Mouse (Mus musculus) liver, embryonic 15.5 days (tissue): ENCODE results near the gene Vps41. TPM values are rescaled to one million over a fixed set of nuclear protein-coding genes. Genes with fewer than 3 reads are reported as not detected.

Experiments used
- ATAC-seq: fragments of 200-750 bp; cut with Nextera tagmentation; 2 replicates; pipeline ENCODE4 v1.8.0; 2017; ENCODE audit warnings: moderate number of reproducible peaks, mild to moderate bottlenecking, moderate library complexity; ENCODE audit not compliant: insufficient read depth
- H3K27ac ChIP-seq: fragments of 300-500 bp; sonication (generic); replicated peaks from 2 replicates; pipeline ENCODE4 v1.5.1; 2015; ENCODE audit warnings: mild to moderate bottlenecking, inconsistent platforms
- H3K27me3 ChIP-seq: fragments of 300-500 bp; sonication (generic); 2 replicates; pipeline ENCODE4 v1.6.1; 2015; ENCODE audit warnings: mild to moderate bottlenecking, inconsistent platforms
- H3K36me3 ChIP-seq: fragments of 300-500 bp; sonication (generic); replicated peaks from 2 replicates; pipeline ENCODE4 v1.6.1; 2015; ENCODE audit warnings: moderate library complexity, mild to moderate bottlenecking, inconsistent platforms
- H3K4me1 ChIP-seq: fragments of 300-500 bp; sonication (generic); replicated peaks from 2 replicates; pipeline ENCODE4 v1.6.1; 2015; ENCODE audit warnings: inconsistent platforms
- H3K4me2 ChIP-seq: fragments of 300-500 bp; sonication (generic); 2 replicates; pipeline ENCODE4 v1.6.1; 2015; ENCODE audit warnings: moderate library complexity, mild to moderate bottlenecking, inconsistent platforms
- H3K4me3 ChIP-seq: fragments of 300-500 bp; sonication (generic); replicated peaks from 2 replicates; pipeline ENCODE4 v1.5.1; 2015; ENCODE audit warnings: mild to moderate bottlenecking, inconsistent platforms
- H3K9ac ChIP-seq: fragments of 300-500 bp; sonication (generic); 2 replicates; pipeline ENCODE4 v1.6.1; 2015; ENCODE audit warnings: moderate library complexity, mild to moderate bottlenecking, inconsistent platforms
- H3K9me3 ChIP-seq: fragments of 300-500 bp; sonication (generic); replicated peaks from 2 replicates; pipeline ENCODE4 v1.6.1; 2016; ENCODE audit warnings: inconsistent platforms
- WGBS: fragments of 180-500 bp; shearing (Covaris S2); methylation state at CpG from one replicate; pipeline ENCODE4 v1.1.7; 2015; ENCODE audit warnings: mixed read lengths; ENCODE audit not compliant: insufficient replicate concordance; 5-methylcytosine and 5-hydroxymethylcytosine counted together
- polyA plus RNA-seq: library from polyadenylated mRNA; unstranded; fragments of >200 nt; fragmentation: Nextera tagmentation; extraction: Ambion mirVana; gene quantifications from 2 replicates; pipeline ENCODE4 v1.2.1, GENCODE M21; 2015

Vps41 gene
- polyA plus RNA-seq: 18.6 and 20.0 TPM in 2 replicates

DNA sequence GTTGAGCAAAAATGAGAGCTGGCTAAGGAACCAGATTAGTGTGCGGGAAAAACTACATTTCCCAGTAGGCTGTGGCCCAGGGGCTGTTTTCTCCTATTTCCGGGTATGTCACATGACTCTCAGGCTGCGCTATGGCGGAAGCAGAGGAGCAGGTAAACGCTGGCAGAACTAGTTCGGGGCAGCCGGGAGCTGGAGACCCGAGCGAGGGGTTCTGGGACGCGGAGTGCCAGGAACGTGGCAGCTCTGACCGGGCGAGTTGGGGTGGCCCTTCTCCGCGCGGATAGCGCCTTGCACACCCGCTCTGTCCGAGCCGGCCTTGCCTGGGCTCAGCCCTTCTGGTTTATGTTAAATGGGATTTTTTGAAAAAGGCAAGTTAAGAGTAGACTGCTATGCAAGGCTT lies at the start of gene Vps41:
Gene Vps41 (plus strand): TSS at position 102 of the 400 bp plus-strand sequence.
- Histone ChIP-seq H3K36me3 (no peaks in the 10 kb centered on the region), H3K27me3 (no peaks in the 10 kb centered on the region), H3K9ac (peak within 1 kb of the TSS; percentile 80), H3K27ac (no peak within 1 kb of the TSS), H3K4me3 (peak within 1 kb of the TSS; percentile 83), H3K4me1 (peaks cover 9% of the 10 kb centered on the region), H3K9me3 (no peaks in the 10 kb centered on the region), H3K4me2 (peak within 1 kb of the TSS; percentile 65)
- WGBS: under 1% methylated on average over 21 of the region's 21 CpGs
- peak; percentile 95 for ATAC-seq

DNA sequence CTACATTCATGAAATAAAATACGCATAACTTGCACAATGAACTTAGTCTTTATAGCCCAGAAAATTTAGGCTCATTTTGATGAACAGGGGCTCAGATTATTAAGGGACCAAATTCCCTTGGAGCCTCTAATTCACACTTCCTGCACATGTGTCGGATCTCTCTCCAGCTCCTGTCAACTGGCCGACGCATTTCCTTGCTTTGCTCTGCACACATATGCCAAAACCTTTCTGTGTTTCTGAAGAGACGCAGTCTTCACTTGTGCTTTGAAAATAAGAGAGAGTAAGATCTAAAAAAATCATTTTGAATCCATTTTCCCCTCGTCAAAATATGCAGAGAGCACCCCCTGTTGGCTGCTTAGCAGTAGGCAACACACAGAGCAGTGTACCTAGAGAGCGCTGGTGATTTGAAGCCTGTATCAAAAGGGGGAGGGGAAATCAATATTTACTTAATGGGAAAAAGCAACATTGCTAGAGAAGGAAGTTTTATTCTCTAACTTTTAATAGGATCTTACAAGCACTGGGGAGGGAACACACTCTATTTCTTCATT lies 18.5 kb upstream of the Vps41 start:
- Histone ChIP-seq H3K4me2 (no peak overlapping the region), H3K36me3 (no peaks in the 10 kb centered on the region), H3K4me1 (no peaks in the 10 kb centered on the region), H3K4me3 (no peak overlapping the region), H3K27ac (no peak overlapping the region), H3K27me3 (no peaks in the 10 kb centered on the region), H3K9ac (no peak overlapping the region), H3K9me3 (no peaks in the 10 kb centered on the region)
- ATAC-seq: no peak
- WGBS: 45% methylated on average over 7 of the region's 7 CpGs

DNA sequence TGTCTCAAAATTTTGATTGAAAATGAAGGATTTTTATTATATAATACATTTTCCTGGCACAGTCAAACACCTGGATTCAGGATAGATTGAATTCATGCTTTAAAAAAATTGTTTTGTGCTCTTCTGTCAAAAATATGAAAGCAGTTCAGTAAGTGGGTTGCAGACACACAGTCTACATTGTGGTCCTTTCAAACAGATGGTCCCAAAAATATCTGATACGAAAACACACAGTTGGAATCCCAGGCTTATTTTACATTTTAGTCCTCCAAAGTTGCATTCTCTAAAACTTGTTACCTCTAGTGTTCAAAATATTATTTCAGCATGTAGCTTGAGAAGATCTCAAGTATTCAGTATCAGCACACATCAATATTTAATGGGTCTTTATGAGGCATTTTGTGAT lies 5.4 kb upstream of the Vps41 start:
- 67% methylated on average over 1 of the region's 1 CpGs for WGBS
- Histone ChIP-seq H3K27ac (no peak overlapping the region), H3K9me3 (no peaks in the 10 kb centered on the region), H3K36me3 (no peaks in the 10 kb centered on the region), H3K4me1 (no peaks in the 10 kb centered on the region), H3K27me3 (no peaks in the 10 kb centered on the region), H3K9ac (no peak overlapping the region), H3K4me3 (no peak overlapping the region), H3K4me2 (no peak overlapping the region)
- no peak for ATAC-seq

DNA sequence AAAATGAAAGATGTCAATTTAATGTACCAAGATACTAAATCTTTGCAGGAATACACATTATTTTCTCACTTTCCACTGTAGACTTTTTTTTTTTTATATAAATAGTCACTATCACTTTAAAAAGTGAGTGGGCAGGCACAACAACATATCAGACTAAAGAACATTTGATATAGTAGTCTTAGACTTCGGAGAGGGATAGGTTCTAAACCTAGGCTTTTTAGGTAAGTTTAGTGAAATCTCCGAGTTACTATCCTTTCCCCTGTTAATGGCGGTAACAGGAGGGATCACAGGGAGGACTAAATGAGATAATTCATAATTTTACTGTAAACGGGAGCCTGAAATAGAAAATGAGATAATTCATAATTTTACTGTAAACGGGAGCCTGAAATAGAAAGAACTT lies 379 bp upstream of the Vps41 start:
- Histone ChIP-seq H3K27me3 (no peaks in the 10 kb centered on the region), H3K4me2 (0 out of 2 replicates have a peak overlapping the region, but pooled peaks have one; percentile 65), H3K36me3 (no peaks in the 10 kb centered on the region), H3K9ac (no peak overlapping the region), H3K4me3 (peak overlapping the region; percentile 83), H3K4me1 (peaks cover 9% of the 10 kb centered on the region), H3K27ac (no peak overlapping the region), H3K9me3 (no peaks in the 10 kb centered on the region)
- WGBS: 35% methylated on average over 5 of the region's 5 CpGs
- ATAC-seq: no peak

DNA sequence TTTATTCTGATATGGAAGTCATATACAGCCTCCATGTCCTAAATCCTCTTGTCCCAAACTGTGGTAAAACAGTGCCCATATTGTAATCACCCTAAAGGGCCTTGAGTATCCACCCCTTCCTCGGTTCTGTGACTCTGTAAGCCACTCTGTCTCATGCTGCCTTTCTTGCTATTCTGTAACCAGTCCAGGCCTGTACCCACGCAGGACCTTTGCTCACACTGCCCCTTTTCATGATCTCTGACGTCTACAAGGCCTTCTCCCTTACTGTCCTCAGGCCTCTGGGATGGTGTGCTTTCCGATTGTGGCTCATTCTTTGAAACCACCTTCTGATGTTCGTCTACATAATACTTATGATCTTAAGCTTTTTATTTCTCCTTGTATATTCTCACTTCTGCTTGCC lies 1.4 kb downstream of the Vps41 start:
- Histone ChIP-seq H3K9ac (no peak overlapping the region), H3K4me2 (peak overlapping the region; percentile 65; the same call in 1 of the 2 replicates), H3K9me3 (no peaks in the 10 kb centered on the region), H3K4me3 (peak overlapping the region; percentile 83), H3K27ac (no peak overlapping the region), H3K27me3 (no peaks in the 10 kb centered on the region), H3K4me1 (peaks cover 9% of the 10 kb centered on the region), H3K36me3 (no peaks in the 10 kb centered on the region; the same call in 1 of the 2 replicates)
- no peak for ATAC-seq
- 77% methylated on average over 5 of the region's 5 CpGs for WGBS

DNA sequence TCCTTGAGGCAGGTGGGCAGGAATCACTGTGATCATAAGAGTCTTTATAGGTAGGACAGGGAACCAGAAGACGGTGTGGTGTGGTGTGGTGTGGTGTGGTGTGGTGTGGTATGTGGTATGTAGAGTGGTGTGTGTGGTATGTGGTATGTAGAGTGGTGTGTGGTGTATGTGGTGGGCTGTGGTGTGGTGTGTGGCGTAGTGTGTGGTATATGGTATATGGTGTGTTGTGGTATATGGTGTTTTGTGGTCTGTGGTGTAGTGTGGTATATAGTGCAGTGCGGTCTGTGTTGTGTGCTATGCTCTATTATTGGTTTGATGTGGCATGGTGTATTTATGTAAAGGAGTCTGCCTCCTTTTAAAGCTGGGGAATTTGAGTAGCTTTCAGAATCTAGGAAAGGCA lies 13.6 kb downstream of the Vps41 start:
- H3K9me3 ChIP-seq: no peaks in the 10 kb centered on the region
- H3K27me3 ChIP-seq: no peaks in the 10 kb centered on the region
- no peak overlapping the region for H3K27ac ChIP-seq
- no peak overlapping the region for H3K4me2 ChIP-seq
- H3K36me3 ChIP-seq: peaks cover 13% of the 10 kb centered on the region
- H3K4me3 ChIP-seq: no peak overlapping the region
- H3K4me1 ChIP-seq: no peaks in the 10 kb centered on the region
- 81% methylated on average over 3 of the region's 3 CpGs for WGBS
- no peak for ATAC-seq
- H3K9ac ChIP-seq: no peak overlapping the region

DNA sequence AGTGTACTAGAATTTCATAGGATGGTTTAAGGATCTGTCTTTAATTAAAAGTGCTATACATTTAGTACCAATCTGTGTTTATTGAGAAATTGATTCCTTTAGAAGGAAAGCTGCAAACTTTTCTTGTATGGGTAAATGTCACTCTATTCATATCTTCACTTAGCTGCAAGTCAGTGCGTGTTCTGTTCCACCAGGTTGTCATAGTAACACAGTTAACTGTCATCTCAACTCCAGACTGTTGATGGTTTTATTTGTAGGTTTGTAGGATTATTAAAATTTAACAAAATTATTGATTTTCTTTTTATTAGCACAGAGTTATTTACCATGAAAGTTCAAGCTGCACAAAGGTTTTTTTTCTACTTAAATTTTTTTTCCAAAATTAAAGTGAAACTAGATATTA lies 19.5 kb downstream of the Vps41 start:
- ATAC-seq: no peak
- H3K27ac ChIP-seq: no peak overlapping the region
- WGBS: 67% methylated on average over 1 of the region's 1 CpGs
- no peaks in the 10 kb centered on the region for H3K4me1 ChIP-seq
- H3K36me3 ChIP-seq: peaks cover 19% of the 10 kb centered on the region
- no peak overlapping the region for H3K4me3 ChIP-seq
- no peaks in the 10 kb centered on the region for H3K27me3 ChIP-seq
- H3K9me3 ChIP-seq: no peaks in the 10 kb centered on the region
- H3K9ac ChIP-seq: no peak overlapping the region
- no peak overlapping the region for H3K4me2 ChIP-seq

DNA sequence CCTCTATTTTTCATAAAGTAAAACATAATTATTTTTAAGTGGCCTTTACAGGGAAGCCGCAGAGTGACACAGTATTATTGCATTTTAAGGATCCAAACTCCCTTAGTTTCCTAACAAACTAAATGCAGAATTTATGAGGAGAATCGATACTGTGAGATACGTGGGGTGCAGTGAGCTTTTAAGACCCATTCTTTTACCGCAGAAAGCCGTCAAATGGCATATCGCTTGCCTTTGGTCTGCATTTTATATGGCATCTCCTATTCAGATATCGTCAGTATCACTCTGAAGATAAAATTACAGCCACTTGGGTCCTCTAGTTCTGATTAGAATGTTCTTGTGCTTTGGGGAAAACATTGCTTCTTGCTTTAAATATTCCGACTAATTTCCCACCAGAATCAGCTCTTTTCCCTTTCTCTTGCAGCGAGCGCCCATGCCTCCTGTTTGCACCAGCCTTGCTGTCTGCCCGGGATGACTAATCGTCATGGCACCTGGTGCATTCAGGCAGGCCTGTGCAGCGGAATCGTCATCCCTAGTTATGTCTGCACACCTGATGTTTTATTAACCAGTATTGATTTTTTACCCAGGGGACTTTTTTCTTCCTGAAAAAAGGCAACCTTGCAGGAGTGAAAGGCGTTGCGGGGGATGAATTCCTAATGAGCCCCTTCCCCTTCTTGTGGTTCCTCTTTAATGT lies 26.6 kb downstream of the Vps41 start:
- H3K27me3 ChIP-seq: no peaks in the 10 kb centered on the region
- H3K9ac ChIP-seq: no peak overlapping the region
- no peak overlapping the region for H3K27ac ChIP-seq
- no peak overlapping the region for H3K4me2 ChIP-seq
- WGBS: 78% methylated on average over 16 of the region's 16 CpGs
- H3K9me3 ChIP-seq: no peaks in the 10 kb centered on the region
- peaks cover 19% of the 10 kb centered on the region for H3K36me3 ChIP-seq
- no peak overlapping the region for H3K4me3 ChIP-seq
- no peak for ATAC-seq
- no peaks in the 10 kb centered on the region for H3K4me1 ChIP-seq

DNA sequence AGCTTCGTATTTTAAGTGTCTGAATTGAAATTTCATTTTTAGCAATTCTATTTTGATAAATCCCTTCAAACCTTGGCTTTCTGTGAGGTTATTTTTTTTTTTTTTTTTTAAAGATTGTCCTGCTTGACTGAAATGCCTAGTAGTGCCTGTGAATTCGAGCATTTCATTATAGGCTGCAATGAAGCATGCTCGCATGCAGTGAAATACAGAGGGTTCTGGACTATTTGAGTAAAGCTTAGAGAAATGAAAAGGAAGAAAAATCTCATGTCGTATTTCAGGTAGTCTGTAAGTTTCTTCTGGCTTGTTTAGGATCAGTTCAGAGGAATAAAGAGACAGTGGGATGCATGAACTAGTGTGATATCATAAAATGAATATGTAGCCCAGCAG lies 27.2 kb downstream of the Vps41 start:
- ATAC-seq: no peak
- Histone ChIP-seq H3K27ac (no peak overlapping the region), H3K36me3 (peaks cover 18% of the 10 kb centered on the region), H3K27me3 (no peaks in the 10 kb centered on the region), H3K4me3 (no peak overlapping the region), H3K9ac (no peak overlapping the region), H3K4me1 (no peaks in the 10 kb centered on the region), H3K9me3 (no peaks in the 10 kb centered on the region), H3K4me2 (no peak overlapping the region)
- 69% methylated on average over 4 of the region's 4 CpGs for WGBS

DNA sequence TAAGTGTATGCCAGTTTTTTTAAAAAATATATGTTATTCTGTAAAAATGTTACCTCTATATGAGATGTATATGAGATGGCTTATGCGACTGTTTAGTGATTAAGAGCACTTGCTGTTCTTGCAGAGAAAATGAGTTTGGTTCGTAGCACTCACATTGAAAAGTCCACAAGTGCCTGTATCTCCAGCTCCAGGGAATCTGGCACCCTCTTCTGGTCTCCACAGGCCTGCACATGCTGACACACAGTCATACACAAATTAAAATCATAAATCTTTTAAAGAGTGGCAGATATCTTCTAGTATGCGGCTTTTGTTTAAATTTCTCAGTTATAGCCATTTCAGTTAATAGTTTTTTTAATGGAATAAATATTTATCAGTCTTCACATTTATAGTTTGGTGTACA lies 40.9 kb downstream of the Vps41 start:
- Histone ChIP-seq H3K4me2 (no peak overlapping the region), H3K9me3 (no peaks in the 10 kb centered on the region), H3K27me3 (no peaks in the 10 kb centered on the region), H3K36me3 (no peaks in the 10 kb centered on the region), H3K9ac (no peak overlapping the region), H3K4me1 (no peaks in the 10 kb centered on the region), H3K27ac (no peak overlapping the region), H3K4me3 (no peak overlapping the region)
- no peak for ATAC-seq
- 65% methylated on average over 3 of the region's 3 CpGs for WGBS

DNA sequence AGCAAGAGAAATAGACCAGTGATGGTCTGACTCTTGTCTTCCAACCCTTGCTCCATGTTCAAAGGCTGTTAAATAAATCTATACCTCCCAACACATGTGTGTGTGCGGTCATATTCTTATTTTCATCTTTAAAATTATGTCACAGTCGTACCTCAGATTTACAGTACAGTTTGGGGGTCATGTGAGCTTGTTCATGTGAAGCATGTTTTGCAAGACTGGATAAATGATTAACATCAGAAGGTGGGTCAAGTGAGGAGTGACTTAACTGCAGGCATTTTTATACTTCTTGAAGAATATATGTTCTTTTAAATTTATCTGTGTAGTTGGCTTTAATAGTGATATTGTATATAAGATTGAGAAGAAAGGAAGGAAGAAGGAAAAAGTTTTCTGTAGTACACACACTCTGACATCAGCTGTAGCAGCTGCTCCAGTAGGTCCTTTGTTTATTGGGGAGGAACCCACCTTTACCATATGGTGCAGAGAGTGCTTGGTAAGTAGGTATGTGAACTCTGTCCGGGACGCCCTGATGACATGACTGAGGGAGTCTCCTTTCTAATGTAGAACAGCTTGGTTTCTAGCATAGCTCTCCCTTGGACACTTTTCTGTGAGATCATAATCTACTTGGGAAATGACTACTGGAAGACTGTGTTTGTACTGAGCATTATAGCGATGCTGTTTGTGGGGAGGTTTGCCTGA lies 42.4 kb downstream of the Vps41 start:
- WGBS: 70% methylated on average over 5 of the region's 5 CpGs
- no peak overlapping the region for H3K27ac ChIP-seq
- ATAC-seq: no peak
- H3K9me3 ChIP-seq: no peaks in the 10 kb centered on the region
- H3K4me2 ChIP-seq: no peak overlapping the region
- H3K4me3 ChIP-seq: no peak overlapping the region
- H3K36me3 ChIP-seq: no peaks in the 10 kb centered on the region
- H3K27me3 ChIP-seq: no peaks in the 10 kb centered on the region
- H3K4me1 ChIP-seq: no peaks in the 10 kb centered on the region
- H3K9ac ChIP-seq: no peak overlapping the region
